Mouse (Mus musculus): ENCODE data around the gene Best3. TPM values are rescaled to one million over a fixed set of nuclear protein-coding genes. Genes with fewer than 3 reads are reported as not detected.
"Not testable (repeated sequence)": the region's sequence is repeated elsewhere in the genome, so short reads cannot be mapped to it uniquely, and the experiment has no call there.

Best3 gene
- total RNA-seq, 2 experiments from 2014 or later: 0.48 to 0.70 TPM

DNA sequence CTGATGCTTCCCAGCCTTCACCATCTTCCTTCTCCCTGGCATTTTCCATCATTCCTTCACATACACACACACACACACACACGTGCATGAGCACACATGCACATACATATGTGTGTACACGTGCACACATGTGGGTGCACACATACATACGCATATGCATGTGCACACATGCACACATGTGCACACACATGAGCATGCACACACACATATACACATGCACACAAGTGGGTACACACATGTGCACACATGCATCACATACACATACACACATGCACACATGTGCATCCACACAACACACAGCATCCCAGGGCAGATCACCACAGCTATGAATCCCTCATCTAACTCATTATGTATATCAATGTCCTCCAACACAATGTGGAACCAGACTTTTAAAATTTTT, 45.0 kb downstream of the Best3 start:
- no peak for DNase-seq

DNA sequence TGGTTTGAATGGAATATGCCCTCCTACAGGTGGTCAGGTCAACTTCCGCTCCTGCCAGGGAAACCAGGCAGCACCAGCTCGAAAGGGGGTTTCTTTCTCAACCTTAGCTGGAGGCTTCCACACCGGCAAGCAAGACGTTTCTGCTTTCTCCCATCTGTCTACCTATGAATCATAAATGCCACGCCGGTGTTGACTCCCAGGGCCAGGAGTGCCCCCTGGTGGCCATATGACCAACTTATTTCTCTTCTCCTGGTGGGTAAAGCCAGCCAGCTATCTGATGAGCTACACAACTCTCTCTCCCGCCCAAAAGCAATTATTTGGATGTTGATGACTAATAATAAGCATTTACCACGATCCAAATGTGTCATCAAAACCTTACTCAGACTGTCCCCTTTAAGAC, 47.7 kb downstream of the Best3 start:
- DNase-seq: peak; percentile 91

GRCm38 (mm10) chr10:117040355-117040754, 54.2 kb downstream of the Best3 start:
- DNase-seq: peak; percentile 29

DNA sequence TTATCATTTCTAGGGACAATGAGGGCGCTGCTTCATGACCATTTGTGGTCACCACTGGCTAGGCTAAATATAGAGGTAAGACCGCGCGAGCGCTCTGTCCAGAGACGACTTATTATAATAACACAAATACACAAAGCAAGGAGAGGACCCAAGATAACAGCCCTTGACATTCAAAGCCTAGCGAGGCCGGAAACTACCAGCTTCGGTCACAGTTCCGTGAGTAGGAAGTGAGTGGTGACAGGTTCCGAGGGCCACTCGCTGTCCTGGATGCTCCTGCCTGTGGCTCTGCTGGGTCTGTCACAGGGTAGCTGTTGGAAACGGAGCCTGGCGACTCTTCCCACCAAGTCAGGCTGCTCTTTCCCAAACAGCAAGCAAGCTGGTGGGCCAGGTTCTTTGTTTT, 56.2 kb downstream of the Best3 start:
- DNase-seq: no peak

GRCm38 (mm10) chr10:117043497-117044166, 57.5 kb downstream of the Best3 start:
- not testable (repeated sequence) for DNase-seq

DNA sequence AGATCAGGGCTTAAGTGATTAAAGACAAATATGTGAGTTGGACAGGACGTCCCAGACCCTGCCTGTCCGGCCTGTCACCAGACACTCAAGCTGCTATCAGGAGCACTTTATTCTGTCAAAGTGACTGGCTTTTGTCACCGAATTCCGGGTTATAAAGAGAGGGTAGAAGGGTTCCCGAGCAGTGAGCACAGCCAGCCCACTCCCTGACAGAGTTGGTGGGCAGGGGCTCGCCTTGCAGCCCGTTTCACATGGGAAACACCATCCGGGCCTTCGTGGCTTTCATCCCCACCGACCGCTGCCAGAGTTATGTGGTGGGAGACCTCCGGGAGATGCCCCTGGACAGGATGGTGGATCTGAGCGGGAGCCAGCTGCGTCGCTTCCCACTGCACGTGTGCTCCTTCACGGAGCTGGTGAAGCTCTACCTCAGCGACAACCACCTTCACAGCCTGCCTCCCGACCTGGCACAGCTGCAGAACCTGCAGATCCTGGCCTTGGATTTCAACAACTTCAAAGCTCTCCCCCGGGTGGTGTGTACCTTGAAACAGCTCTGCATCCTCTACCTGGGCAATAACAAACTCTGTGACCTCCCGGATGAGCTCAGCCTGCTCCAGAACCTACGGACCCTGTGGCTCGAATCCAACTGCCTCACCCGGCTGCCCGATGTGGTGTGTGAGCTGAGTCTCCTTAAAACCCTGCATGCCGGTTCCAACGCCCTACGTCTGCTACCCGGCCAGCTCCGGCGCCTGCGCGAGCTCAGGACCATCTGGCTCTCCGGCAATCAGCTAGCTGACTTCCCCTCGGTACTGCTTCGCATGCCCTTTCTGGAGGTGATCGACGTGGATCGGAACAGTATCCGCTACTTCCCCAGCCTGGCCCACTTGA, 59.3 kb downstream of the Best3 start, which contains the start of gene Lrrc10:
Gene Lrrc10 (plus strand): TSS at position 167 of the 882 bp plus-strand sequence.
- no peak for DNase-seq

DNA sequence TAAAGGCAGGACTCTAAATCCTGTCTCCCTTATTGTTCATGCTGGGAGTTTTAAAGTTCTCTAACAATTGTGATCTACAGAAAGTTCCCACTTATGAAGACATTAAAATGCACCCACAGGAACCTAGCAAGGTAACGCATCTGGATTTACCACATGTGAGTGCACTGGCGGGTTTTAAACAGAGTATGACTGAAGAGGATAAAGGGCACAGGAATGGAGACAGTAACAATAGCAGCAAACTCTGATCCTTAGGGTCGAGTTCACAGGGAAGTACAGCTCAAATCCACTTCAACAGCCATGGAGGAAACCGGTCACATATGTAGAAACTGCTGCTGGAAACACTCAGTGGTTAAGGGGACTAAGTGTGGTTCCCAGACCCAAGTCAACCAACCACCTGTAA, 63.1 kb downstream of the Best3 start:
- no peak for DNase-seq

- peak; percentile 47 for DNase-seq
Measured at GRCm38 (mm10) chr10:117049961-117050597, 64.0 kb downstream of the Best3 start.

GRCm38 (mm10) chr10:117055668-117056067, 69.6 kb downstream of the Best3 start:
- DNase-seq: no peak

DNA sequence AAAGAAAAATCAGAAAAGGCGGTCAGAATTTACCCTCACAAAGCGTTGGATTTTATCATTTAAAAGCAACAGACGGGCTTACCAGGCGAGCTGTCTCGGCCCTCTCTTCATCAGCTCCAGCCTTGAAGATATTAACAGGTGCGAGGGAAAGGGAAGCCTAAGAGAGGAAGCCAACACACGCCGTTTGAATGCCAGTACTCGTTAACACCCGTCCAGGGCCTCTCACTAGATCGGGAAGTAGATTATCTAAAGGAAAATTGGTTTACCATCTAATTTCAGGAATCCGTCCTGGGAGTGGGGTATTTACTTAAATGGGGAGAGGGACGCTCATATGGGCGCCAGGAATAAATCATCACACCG, 76.8 kb downstream of the Best3 start:
- no peak for DNase-seq

DNA sequence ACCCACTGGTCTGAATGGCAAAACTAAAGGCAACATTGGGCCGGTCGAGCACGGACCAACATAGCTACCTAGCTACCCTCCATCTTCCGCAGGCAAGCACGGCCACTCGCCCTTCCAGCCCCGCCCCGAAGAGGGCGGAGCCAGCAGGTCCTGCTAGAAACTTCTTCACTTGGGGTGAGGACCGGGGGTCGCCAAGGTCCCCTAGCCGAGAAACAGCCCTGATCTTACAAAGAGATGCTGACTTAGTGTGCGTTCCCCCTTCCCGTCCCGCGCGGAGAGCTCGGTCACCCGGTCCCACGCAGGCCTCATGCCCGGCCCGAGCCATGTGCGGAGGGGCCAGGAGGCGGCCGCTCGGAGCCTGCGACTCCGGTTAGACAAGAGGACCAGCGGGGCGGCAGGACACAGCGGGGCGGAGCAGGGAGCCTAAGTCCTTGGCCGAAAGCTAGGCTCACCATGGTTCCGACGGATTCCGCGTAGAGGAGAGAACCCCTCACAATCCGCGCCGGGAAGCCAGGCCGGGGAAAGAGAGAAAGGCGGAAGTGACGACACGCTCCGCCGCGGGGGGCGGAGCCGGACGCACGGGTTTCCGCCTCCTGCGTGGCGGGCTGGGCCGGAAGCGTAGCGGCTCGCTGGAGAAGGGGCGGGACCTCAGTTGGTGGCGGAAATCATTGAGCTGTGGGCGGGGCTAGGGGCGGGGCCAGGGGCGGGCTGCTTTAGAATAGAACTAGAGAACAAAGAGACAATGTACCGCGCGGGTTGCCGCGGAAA, 77.3 kb downstream of the Best3 start, which contains the start of gene Cct2:
Gene Cct2 (minus strand): TSS at position 561 of the 768 bp plus-strand sequence.
- DNase-seq: peak; percentile 95

DNA sequence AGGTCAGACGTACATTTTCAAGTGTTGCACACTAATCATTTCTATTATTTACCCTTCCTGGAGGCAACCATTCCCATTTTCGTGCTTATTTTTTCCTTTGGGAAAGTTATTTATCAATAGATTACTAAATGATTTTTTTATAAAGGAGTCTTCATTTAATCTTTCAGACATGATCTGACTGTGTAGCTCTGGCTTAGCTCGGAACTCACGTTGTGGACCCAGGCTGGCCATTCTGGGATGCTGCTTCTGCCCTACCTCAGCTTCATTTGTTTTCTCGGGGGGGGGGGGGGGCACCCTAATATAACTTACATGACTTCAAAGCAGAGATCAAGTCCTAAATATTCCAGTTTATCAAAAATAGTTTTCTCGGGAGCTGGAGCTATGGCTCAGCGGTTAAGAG, 78.0 kb downstream of the Best3 start:
- no peak for DNase-seq

GRCm38 (mm10) chr10:117069109-117069508, 83.0 kb downstream of the Best3 start:
- DNase-seq: no peak

GRCm38 (mm10) chr10:117072191-117072888, 86.2 kb downstream of the Best3 start:
- DNase-seq: no peak

GRCm38 (mm10) chr10:117073176-117073575, 87.1 kb downstream of the Best3 start:
- DNase-seq: no peak

Other genes starting within 250 kb of the Best3 start
- under 1 TPM; 0.12 to 0.39 TPM for gene Myrfl, start 89.4 kb upstream of the Best3 start, total RNA-seq (2021)
- gene Rab3ip, start 35.5 kb upstream of the Best3 start, total RNA-seq (2021): 10 to 100 TPM; 41.3 to 49.3 TPM
- not detected for gene Gm10271, start 13.7 kb upstream of the Best3 start, total RNA-seq (2021)
- not detected for gene Lrrc10, start 59.0 kb downstream of the Best3 start, total RNA-seq (2021)
- gene Cct2, start 77.5 kb downstream of the Best3 start, total RNA-seq (2021): 100 to 1,000 TPM; 211 to 224 TPM
- 10 to 100 TPM; 24.0 to 26.4 TPM for gene Frs2, start 162.2 kb downstream of the Best3 start, total RNA-seq (2021)
- gene Yeats4, start 238.2 kb downstream of the Best3 start, total RNA-seq (2021): 10 to 100 TPM; 42.5 to 47.6 TPM

Measured in adrenal gland, postnatal 10 days (tissue).